Mouse (Mus musculus): ENCODE measurements around the gene Tmem131. TPM values are rescaled to one million over a fixed set of nuclear protein-coding genes. Genes with fewer than 3 reads are reported as not detected.
A peak's percentile ranks its signal among the peaks of the same experiment; 100 is the strongest.

Tmem131 gene
- total RNA-seq, 2 experiments from 2014 or later, result 22.1 to 25.3 TPM

DNA sequence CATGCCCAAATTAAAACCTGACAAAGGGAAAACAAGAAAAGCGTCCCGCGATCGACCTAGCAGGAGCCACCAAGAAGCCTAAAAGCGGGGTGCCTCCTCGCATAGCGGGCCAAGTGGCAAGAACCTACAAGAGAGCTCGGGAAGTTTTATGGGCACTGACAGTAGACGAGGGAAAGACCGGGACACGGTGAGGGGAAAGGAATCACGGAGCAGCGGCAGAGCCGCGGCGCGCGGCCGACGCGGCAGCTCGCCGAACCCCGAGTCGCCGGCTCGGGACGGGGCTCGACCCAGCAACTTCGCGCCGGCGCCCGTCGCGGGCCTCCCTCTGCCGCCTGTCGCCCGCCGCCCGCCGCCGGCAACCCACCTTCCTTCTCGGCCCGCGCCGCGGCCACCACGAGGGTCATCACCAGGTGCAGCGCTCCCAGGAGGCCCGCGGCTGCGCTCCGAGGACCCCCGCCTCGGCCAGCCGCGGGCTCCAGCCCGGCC, 4.6 kb downstream of the Tmem131 start:
- peak; percentile 37 for DNase-seq

DNA sequence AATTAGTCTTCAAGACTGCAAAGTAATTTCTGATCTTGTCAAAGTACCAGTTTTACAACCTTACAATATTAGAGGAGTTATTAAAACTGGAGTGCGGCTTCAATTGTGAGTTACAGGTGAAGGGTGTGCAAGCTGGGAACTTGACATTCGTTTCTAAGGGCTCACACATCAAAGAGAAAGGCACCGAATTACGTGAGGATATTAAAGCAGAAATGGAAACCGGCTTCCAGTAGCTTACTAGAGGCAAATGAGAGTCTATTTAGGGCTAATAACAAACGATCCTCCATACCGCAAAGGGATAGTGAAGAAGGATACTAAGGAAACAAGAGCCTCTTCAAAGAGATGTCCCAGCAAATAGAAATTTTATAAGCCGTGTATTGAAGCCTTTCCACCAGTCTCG, 5.1 kb downstream of the Tmem131 start:
- DNase-seq, result no peak

DNA sequence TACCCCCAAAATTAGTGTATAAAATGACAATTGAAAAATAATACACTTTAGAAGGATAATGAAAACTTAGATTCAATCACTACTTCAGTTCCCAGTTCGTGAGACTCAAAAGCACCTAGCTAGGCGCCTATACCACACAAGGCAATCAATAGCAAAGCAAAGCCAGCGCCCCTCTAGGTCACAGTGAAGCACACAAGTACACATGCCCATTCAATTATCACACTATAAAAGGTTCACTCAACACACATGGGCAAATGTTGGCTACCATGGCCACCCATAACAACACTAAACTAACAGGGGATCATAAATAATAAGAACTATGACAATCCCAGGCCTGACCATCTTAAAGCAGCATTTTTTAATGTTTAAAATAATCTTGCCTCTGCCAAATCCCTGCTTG, 5.8 kb downstream of the Tmem131 start:
- DNase-seq, result no peak

DNA sequence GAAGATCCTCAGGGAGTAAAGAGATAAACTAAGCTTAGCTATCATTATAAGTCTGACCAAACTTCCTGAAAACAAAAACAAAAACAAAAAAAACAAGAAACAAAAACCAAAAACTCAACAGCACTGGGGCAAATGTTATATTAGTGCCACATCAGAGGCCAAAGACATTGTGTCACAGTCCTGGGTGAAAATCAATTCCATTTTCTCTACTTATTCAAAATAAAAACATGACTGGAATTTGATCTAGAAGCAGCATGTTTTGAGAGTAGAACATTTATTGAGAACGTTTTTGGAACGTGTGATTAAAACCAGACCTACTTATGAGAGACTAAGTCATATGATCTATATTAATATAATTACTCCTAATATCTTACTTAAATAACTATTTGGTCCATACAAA, 6.5 kb downstream of the Tmem131 start:
- DNase-seq, result no peak

DNA sequence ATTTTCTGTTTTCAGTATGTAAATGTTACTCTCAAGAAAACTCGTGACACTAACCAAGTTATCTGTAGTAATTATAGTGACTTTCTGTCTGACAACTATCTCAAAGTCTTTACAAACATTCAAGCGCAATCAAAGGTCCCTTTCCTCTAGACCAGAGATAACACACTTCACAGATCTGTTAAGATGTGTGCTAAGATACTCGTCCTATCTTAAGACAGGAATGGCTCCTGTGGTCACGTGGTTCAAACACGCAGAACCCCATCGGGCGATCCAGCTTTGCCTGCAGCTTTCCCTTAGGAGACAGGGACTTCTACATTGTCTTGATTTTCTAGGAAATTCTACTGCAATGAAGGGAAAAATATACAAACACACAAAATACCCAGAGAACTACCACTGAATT, 6.9 kb downstream of the Tmem131 start:
- no peak for DNase-seq

DNA sequence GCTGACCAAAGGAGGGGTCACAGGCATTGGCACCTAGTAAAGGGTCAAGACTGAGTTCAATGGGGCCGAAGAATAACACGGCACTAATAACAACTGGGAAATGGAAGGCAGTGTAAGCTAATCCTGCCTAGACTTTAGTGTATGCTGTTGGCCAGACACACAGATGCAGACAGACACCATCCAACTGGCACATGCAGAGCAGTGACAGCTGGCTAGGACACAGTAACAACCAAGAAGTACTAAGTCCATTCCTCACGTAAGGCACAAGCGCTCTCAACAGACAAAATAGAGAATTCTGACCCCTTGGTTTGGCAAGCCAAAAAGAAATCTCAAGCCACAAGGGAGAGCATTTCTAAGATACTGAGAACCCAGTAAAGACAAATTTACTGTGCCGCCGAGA, 8.7 kb downstream of the Tmem131 start:
- peak; percentile 38 for DNase-seq

DNA sequence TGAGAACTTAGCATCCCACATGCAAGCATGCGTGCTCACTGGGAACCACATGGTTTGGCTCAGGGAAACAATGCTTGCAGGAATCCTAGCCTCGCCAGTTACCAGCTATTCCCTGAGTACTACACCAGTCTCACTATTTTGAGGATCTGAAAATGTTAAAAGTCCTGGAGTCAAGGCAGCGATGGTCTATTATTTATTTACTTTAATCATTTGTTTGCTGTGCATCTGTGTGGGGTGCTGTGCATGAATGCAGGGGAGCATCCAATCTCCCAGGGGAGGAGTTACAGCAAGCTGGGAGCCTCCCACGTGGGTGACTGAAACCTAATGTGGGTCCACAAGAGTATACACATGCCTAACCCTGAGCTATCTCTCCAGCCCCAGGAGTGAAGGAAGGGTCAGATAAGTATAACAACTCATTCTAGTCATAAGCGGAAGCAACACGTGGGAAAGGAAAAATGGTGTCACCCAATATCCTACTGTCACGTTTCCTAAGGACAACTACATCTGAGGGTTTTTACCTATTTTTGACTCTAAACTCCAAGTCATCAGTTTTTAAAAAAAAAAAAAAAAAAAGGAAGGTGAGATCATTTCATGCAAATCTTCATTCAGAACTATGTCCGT, 9.4 kb downstream of the Tmem131 start:
- DNase-seq, result no peak

DNA sequence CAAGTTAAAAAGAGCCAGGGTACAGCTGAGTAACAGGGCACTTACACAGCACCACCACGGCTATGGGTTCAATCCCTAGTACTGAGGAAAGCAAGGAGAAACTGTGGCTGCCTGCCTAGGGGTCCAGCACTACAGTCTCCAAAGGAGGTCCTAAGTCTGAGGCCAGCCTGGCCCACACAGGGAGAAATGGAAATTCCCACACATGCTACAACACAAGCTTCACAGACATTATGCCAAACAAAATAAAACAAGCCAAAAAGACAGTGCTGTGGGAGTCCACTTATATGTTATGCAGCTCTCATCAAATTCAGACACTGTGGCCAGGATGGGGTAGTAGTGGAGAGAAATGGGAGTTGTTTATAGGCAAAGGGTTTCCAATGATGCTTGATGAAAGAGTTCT, 11.2 kb downstream of the Tmem131 start:
- no peak for DNase-seq

DNA sequence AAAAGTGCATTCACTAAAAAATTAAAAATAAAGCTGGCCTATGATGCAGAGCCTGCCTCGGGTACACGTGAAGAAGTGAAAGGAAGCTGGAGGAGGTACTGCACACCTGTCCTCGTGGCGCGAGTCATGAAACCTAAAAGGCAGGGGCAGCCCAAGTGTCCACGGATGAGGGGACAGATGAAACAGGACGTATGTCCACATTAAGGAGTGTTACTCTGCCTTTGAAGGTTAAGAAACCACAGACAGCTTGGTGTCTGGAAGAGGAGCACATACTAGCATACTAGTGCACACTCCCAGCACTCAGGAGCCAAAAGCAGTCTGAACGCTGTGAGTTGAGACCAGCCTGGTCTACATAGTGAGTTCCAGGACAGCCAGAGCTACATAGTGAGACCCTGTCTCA, 12.6 kb downstream of the Tmem131 start:
- no peak for DNase-seq

DNA sequence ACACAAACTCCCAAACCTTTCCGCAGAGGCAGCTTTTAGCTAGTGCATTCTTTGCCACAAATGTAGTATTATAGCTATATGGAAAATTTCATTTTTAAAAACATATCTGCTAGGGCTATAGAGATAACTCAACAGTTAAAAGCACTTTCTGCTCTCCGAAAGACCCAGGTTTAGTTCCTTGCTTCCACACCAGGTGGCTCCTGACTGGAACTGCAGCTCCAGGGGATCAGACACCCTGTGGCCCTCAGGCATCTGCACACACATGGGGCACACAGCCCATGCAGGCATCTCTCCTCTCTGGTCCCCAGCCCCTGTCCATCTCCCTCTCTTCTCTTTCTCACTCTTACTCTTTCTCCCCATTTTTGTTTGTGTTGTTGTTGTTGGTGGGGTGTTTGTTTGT, 13.5 kb downstream of the Tmem131 start:
- no peak for DNase-seq

DNA sequence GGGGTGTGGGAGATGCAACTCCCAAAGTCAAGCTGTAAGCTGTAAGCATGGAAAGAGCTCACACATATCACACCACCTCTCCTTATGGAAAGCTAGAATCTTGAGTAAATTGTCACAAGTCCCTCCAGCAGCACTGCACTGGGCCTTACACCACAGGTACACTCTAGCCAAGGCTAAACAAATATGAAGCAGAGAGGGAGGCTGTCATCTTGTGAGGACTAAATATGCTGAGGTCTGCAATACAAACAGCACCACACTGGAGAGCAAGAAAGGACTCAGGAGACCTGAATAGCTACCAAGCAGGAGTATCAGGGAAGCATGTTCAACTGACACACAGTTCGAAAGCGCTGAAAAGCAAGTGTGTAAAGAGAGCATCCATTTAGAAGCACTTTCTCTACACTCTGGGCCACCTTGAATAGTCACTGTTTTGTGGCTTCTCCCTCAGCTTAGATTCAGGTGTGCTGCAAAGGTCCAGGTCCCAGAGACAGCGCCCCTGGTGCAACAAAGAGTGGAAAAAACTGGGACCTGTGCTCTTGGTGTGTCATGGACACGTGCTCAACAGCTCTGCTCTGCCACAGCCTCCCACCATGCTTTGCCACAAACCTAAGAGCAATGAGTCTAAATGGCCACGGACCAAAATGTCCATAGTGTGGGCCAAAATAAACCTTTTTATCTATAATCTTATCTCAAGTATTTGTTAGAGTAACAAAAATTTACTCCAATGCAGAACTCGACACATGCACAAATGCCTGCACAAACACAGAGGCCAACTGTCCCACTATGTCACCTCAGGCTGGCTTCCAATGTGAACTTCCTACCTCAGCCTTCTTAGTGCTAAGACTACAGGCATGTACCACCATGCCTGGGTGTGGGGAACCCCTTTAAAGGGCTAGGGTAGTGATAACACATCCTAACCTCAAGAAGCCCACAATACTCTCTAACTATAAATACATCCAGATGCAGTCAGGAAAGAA, 14.8 kb downstream of the Tmem131 start:
- no peak for DNase-seq

DNA sequence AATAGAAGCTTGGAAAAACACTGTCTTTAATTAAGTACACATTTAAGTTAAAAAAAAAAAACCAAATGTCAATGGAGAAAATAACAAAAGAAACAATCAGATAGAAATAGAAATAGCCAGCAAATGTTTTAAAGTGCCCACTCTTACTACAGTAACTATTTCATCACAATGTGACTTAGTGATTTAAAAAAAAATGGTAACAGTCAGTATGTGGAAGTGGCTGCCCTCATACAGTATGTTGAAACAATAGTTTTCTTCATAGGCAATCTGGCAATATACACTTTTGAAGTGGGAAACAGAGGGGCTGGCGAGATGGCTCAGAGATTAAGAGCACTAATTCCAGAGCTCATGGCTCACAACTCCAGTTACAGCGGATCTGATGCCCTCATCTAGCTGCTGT, 15.9 kb downstream of the Tmem131 start:
- no peak for DNase-seq

DNA sequence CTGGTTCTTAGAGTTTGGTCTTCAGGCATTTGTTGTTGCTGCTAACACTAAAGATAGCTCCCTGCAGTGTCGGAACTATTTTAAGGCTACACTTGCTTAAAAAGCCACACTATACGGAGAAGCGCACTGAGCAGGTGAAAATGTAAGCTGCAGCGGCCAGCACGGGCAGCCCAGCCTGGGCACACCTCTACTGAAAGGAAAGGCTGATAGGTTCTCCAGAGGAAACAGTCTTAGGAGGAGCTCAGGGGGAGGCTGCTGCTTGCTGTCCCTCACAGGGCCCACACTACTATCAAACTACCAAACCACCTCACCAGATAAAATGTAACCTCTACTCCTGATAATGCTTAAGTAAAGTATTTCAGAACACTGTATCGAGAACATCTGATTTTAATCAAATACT, 16.7 kb downstream of the Tmem131 start:
- DNase-seq, result no peak

DNA sequence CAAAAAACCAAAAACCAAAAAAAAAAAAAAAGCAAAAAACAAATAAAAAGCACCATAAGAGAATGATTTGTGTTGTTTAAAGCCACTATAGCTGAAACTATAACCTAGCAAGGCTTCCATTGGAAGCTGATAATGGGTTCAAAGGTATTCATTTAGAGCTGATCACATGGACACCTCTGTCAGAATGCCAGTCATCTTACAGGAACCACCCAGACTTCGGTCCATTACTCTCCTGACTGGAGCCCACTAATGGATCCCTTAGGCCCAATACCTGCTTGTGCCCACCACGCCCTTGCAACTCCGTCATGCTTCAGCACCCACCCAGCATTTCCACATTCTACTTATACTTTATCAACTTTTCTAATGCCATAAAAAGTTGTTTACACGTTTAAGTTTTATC, 17.2 kb downstream of the Tmem131 start:
- no peak for DNase-seq

DNA sequence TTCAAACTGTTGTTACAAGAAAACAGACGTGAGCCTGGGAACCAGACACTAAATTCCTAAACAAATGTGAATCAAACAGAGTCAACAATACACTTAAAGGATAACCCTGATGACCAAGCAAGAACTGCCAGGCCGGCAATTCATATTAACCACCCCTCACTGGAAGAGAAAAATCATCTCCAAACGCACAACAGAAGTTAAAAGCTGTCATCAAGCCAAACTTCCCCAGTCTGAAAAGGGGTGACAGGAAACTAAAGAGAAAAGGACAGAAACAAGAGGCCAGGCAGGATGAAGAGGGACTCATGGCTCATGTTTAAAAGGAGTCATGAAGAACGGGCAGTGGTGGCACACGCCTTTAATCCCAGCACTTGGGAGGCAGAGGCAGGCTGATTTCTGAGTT, 17.7 kb downstream of the Tmem131 start:
- no peak for DNase-seq

DNA sequence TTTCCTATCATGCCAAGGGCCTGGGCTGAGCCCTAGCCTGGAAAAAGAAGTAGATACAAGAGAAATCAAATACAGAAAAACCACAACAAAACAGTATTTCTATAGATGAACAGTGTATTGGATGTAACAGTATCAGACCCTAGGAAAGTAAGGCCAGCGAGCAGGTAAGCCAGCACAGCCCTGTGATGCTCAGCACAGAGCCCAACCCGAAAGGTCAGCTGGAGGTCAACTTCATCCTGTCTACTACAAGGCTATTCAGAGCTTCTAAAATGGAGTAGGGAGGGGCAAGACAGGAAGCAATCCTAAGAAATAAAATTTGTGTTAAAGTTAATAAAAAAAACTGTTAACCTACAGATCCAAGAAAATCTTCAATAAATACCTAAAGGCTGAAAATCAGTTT, 18.6 kb downstream of the Tmem131 start:
- no peak for DNase-seq

DNA sequence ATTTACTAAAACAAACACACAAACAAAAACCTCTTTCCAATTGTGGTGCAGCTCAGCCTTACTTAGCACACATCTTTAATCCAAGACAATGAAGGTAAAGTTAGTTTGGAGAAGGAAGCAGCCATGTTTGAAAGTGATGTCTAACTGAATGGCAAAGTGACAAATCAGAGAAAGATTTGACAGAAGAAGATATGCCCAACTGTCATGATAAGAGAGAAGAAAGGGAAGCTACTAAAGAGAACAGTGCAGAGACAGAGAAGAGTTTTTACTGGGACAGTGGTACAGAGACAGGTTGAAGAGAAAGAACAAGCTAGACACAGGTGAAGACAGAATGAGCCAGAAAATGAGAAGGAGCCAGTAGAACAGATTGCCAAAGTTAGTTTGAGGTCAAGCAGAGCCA, 19.6 kb downstream of the Tmem131 start:
- DNase-seq, result no peak

DNA sequence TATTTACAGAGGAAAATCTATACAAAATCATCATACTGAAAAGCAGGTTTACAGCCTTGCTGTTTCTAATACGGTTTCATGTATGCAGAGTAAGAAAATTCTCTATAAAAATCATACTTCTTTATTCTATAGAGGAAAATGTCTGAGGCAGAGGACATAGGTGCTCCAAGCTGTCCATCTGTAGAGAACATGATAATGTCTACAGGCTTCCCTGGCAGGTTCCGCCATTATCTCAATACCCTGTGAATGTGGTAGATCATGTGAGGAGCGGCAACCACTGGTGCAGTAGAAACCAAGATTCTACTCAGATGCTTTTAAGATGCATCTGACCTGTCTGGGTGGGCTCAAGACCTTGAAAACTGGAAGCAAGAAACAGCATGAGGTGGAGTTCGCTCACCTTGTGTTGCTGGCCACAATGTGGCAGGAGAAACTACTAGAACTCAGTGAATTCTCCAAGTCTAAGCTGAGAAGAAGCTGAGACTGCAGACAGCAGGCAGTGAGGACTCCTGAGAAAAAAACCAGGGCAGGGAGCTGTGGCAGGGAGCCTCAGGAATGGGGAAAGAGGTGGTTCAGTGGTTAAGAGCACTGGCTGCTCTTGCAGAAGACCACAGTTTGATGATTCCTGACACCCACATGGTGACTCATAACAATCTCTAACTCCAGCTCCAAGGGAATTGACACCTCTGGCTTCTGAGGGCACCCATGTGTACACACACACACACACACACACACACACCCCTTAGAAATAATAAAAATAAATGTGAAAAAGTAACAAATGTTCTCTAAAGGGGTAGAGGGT, 20.6 kb downstream of the Tmem131 start:
- no peak for DNase-seq

DNA sequence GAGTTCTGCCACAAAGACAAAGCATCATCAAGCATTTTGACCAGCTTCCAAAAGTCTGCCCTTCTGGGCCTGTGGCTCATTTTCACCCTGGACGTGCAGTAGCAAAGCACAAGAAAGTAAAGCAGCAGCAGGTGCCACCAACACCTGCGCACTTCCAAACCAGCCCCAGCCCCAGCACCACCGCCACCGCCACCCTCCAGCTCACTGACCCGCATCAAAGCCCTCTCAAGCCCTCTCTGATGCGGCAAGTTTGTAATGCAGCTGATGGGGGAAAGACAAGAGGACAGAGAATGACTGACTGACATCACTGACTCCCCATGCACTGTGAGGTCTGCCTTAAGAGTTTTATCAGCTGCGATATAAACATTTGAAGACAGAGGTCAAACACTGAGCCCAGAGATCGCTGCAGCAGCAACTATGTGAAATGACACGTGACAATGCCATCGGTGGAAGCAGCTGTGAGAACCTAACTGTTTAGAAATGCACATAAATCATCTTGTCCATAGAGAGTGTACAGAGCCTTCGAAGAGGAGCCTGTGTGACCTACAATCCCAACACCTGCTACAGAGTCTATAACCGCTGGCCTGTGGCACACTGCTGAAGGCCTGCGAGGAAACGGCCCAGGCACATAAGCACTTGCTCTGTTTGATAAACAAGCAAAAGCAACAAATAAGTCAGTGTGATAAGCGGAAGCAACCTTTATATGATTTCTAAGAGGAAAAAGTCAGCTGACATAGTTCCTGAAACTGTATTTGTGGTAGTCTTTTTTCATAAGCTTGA, 21.7 kb downstream of the Tmem131 start:
- no peak for DNase-seq

DNA sequence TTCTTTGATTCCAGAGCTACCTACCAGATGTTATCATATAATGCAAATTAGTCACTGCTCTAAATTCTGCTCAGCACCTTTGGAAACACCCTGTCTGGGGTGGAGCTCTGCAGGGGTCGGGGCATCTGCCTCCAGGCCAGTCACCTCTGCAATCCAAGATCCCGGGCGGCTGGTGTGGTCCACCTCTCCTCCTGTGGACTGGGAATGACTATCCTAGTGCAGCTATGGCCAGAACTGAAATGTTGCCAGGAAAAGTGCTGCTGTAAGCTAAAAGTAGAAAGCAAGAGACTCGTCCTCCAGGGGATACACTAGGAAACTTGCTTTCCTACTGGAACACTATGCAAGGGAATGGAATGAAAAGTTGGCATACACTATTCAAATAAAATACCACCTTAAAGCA, 22.7 kb downstream of the Tmem131 start:
- DNase-seq, result peak; percentile 31

DNA sequence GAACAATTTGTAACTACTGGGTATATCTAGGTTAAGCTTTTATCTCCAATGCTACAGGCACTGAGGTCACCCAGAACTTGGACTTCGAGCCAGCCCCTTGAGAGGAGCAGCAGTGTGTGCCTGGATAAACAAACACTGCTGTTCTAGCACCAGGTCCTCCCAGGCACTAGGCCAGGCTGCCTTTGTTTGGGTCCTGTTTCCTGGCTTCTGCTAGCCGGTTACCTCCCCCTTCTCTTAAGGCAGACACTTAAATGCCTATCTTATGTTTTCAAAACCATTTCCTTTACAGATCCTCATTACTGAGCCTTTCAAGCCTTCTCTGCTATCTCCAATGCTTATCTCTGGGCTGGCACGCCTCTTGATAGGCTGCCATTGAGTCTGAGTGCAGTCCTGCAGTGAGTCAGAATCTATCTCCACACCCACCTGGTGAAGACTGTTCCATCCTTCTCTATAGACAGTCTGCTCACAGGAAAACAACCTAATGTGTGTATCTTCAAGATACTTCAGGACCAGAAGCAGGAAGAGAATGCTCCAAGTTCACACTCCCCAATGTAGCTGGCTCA, 23.2 kb downstream of the Tmem131 start:
- DNase-seq, result no peak

DNA sequence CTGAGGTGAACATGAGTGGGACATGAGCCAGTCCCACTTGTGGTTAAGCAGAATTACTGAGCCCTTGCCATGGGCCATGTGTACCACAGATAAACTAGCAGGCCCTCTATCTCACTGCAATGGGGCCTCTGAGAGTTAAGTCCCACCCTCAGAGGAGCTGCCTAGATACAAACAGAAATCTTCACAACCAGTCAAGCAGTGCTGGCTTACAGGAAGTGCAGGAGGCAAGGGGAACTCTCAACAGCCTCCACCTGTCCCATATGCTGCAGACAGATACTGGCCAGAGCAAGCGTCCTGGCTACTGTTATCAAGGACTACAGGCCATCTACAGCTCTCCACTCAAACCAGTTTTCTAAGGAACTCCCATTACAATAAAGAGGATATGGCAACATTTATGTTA, 23.7 kb downstream of the Tmem131 start:
- DNase-seq, result no peak
